Mouse (Mus musculus) C2C12 (cell line): ENCODE measurements around the gene Frmd5.

Experiments
- CTCF ChIP-seq: IDR thresholded peaks from one replicate; pipeline ENCODE4 v1.5.1; 2011; ENCODE audit not compliant: control insufficient read depth, insufficient read depth, insufficient read length
- MAX ChIP-seq: IDR thresholded peaks from one replicate; pipeline ENCODE4 v1.6.1; 2011; ENCODE audit warnings: mild to moderate bottlenecking, control low read depth
- MYOD1 ChIP-seq: IDR thresholded peaks from one replicate; pipeline ENCODE4 v1.6.1; 2011; ENCODE audit warnings: low read depth; ENCODE audit not compliant: control insufficient read depth, insufficient read length
- USF1 ChIP-seq: IDR thresholded peaks from one replicate; pipeline ENCODE4 v1.6.1; 2011; ENCODE audit warnings: low read depth, mild to moderate bottlenecking, control low read depth, moderate library complexity

DNA sequence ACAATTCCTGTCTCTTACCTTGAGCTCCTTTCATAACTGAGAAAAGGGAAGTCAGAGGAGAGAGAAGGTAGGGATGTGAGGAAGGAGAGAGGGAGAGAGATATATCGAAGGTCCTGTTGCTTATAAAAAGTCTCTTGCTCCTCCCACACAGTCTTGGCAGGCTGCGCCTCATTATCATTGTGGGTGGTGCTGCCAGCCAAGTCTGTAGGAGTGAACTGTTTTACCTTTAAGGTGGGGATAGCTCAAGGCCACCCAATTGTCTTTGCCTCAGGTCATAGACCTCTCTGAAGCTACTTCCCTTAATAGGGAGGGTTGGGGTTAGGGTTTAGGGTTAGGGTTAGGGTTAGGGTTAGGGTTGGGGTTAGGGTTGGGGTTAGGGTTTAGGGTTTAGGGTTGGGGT, 284.9 kb downstream of the Frmd5 start:
- no peak for TF ChIP-seq CTCF
- no peak for TF ChIP-seq USF1
- no peak for TF ChIP-seq MAX
- TF ChIP-seq MYOD1: no peak
